Mouse (Mus musculus) embryonic fibroblast, embryonic 13.5 days (primary cell): ENCODE data around the gene Pes1.

Source experiments
- CTCF ChIP-seq: IDR thresholded peaks from 2 replicates; pipeline ENCODE4 v1.5.1; 2011; ENCODE audit warnings: mild to moderate bottlenecking, control low read depth, low read length, moderate library complexity, borderline replicate concordance; ENCODE audit not compliant: insufficient read depth
- POLR2A ChIP-seq: IDR thresholded peaks from 2 replicates; pipeline ENCODE4 v1.6.1; 2011; ENCODE audit warnings: low read depth, mild to moderate bottlenecking, control low read depth, low read length, moderate library complexity

- no peak for TF ChIP-seq POLR2A
- TF ChIP-seq CTCF = no peak
These were observed 18.8 kb downstream of the Pes1 start for GRCm38 (mm10) chr11:3982275-3983209.
